Mouse (Mus musculus): ENCODE data around the gene Scrn1. TPM values are rescaled to one million over a fixed set of nuclear protein-coding genes. Genes with fewer than 3 reads are reported as not detected.

Scrn1 gene
- polyA plus RNA-seq, 1 experiment, result 13.5 TPM

DNA sequence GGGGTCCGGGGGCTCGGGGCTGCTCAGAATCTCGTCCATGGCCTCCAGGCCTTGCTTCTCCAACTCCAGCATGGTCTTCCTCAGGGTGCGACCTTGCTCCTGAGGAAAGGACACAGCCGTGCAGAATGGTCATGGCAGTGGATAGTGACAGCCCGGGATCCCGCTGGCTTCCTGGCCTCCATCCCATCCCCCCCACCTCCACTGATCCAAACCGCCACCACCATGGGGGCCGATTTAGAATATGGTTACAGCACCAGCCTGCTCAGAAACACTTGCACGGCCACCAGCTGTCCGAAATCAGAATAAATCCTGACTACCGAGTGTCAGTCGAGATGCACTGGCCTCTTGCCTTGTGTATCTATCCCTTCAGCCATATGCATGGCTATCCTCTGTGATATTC is 57.0 kb downstream of the Scrn1 start:
- Histone ChIP-seq H3K4me3 (replicated peaks) (no peak overlapping the region), H3K36me3 (replicated peaks; ENCODE audit: low read length) (no peaks in the 10 kb centered on the region), H3K4me1 (no peaks in the 10 kb centered on the region), H3K27me3 (replicated peaks) (peaks cover 46% of the 10 kb centered on the region), H3K9me3 (no peaks in the 10 kb centered on the region)
- TF ChIP-seq FLI1 (IDR thresholded peaks at IDR 0.05; ENCODE audit: low read length), result no peak
- TF ChIP-seq GATA1 (IDR thresholded peaks at IDR 0.05; ENCODE audit: borderline replicate concordance, low read length), result no peak

DNA sequence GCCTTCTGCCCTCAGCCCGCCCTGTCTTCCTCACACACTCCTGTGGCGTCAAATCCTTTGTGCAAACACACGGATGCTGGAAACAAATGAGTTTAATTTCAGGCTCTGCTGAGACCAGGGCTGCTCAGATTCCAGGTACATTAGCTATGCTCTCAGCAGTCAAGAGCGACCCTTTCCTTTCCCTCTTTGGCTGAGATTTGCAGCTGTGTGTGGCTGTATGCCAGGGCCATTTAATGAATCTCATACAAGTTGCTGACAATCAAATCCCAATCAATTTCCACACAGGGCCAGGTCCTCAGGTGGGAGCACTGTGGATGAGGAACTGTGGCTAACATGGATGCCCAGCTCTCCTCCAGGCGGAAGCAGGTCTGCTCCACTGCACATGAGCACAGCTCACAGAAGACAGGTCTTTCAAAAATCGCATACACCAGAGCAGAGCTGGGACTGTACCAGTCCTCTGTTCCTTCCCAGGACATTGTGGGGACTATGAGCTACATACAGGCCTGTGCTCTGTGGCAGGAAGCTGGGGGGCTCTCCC is 58.0 kb downstream of the Scrn1 start:
- Histone ChIP-seq H3K27me3 (replicated peaks) (peaks cover 44% of the 10 kb centered on the region), H3K4me1 (no peaks in the 10 kb centered on the region), H3K4me3 (replicated peaks) (no peak overlapping the region), H3K36me3 (replicated peaks; ENCODE audit: low read length) (no peaks in the 10 kb centered on the region), H3K9me3 (no peaks in the 10 kb centered on the region)
- no peak for TF ChIP-seq GATA1 (IDR thresholded peaks at IDR 0.05; ENCODE audit: borderline replicate concordance, low read length)
- TF ChIP-seq FLI1 (IDR thresholded peaks at IDR 0.05; ENCODE audit: low read length), result no peak

DNA sequence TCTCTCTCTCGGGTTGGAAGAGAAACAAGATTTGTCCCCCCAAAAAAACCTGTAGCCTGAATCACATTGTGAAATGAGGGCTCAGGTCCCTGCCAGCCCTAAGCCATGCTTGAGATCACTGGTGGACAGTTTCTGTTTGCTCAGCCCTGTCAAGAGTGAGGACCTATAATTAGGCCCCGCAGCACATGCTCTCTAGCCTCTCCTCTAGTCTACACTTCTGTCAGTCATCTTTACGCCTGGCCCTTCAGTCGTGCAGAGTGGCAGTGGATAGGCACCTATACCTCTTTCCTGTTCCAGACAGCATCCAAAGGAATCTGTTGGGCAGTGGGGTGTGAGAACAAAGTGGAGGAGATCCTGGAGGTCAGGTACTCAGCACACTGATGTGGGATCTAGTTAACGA is 58.5 kb downstream of the Scrn1 start:
- TF ChIP-seq FLI1 (IDR thresholded peaks at IDR 0.05; ENCODE audit: low read length), result no peak
- no peak for TF ChIP-seq GATA1 (IDR thresholded peaks at IDR 0.05; ENCODE audit: borderline replicate concordance, low read length)
- no peaks in the 10 kb centered on the region for H3K4me1 ChIP-seq
- no peaks in the 10 kb centered on the region for H3K9me3 ChIP-seq
- H3K27me3 ChIP-seq (replicated peaks), result peaks cover 46% of the 10 kb centered on the region
- no peaks in the 10 kb centered on the region for H3K36me3 ChIP-seq (replicated peaks; ENCODE audit: low read length)
- H3K4me3 ChIP-seq (replicated peaks), result no peak overlapping the region

DNA sequence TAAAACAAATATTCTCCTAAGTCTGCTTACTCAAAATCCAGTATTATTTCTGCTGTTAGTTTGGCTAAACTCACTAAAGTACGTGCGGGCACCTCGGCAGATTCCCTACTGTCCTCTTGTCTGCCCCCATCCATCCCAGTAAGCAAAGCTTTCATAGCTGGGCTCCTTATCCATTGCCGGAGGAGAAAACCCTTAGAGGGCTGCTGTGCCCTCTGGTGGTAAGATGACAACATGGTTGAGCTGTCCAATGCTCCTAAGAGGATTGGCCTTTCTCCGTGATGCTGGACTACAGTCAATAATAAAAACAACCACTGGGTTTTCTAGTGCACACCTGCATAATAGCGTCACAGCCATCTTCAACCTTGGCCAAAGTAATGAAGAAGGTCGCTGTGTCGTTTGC is 59.3 kb downstream of the Scrn1 start:
- no peaks in the 10 kb centered on the region for H3K36me3 ChIP-seq (replicated peaks; ENCODE audit: low read length)
- no peaks in the 10 kb centered on the region for H3K4me1 ChIP-seq
- no peak for TF ChIP-seq FLI1 (IDR thresholded peaks at IDR 0.05; ENCODE audit: low read length)
- no peak for TF ChIP-seq GATA1 (IDR thresholded peaks at IDR 0.05; ENCODE audit: borderline replicate concordance, low read length)
- H3K4me3 ChIP-seq (replicated peaks), result no peak overlapping the region
- peaks cover 49% of the 10 kb centered on the region for H3K27me3 ChIP-seq (replicated peaks)
- no peaks in the 10 kb centered on the region for H3K9me3 ChIP-seq

- Histone ChIP-seq H3K27me3 (replicated peaks) (peaks cover 52% of the 10 kb centered on the region), H3K9me3 (no peaks in the 10 kb centered on the region), H3K4me3 (replicated peaks) (no peak overlapping the region), H3K4me1 (no peaks in the 10 kb centered on the region), H3K36me3 (replicated peaks; ENCODE audit: low read length) (no peaks in the 10 kb centered on the region)
- TF ChIP-seq FLI1 (IDR thresholded peaks at IDR 0.05; ENCODE audit: low read length), result no peak
- TF ChIP-seq GATA1 (IDR thresholded peaks at IDR 0.05; ENCODE audit: borderline replicate concordance, low read length), result no peak
These were observed 60.0 kb downstream of the Scrn1 start for GRCm38 (mm10) chr6:54506318-54506717.

GRCm38 (mm10) chr6:54502661-54503115 is 63.6 kb downstream of the Scrn1 start:
- TF ChIP-seq GATA1 (IDR thresholded peaks at IDR 0.05; ENCODE audit: borderline replicate concordance, low read length) (no peak), FLI1 (IDR thresholded peaks at IDR 0.05; ENCODE audit: low read length) (no peak)
- Histone ChIP-seq H3K4me3 (replicated peaks) (no peak overlapping the region), H3K36me3 (replicated peaks; ENCODE audit: low read length) (no peaks in the 10 kb centered on the region), H3K4me1 (no peaks in the 10 kb centered on the region), H3K27me3 (replicated peaks) (peaks cover 39% of the 10 kb centered on the region), H3K9me3 (peaks cover 9% of the 10 kb centered on the region)

DNA sequence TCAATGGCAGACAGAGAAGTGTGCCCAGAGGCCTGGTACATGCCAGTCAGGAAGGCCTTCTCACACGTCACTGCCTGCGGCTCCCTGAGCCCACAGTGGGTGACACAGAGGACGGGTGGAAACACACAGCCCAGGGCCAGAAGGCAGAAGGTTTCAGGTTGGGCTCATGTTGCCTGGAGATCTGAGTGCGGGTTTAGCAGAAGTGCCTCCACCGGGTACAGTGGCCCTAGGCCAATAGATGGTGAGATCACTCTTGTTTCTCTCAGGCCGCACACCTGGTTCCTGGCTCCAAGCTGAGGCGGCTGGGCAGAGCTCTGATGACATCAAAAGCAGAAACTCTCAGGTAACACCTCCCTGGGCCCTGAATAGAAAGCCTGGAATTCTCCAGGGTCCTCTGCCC is 70.1 kb downstream of the Scrn1 start:
- H3K9me3 ChIP-seq, result peaks cover 9% of the 10 kb centered on the region
- TF ChIP-seq FLI1 (IDR thresholded peaks at IDR 0.05; ENCODE audit: low read length) (no peak), GATA1 (IDR thresholded peaks at IDR 0.05; ENCODE audit: borderline replicate concordance, low read length) (no peak)
- H3K4me1 ChIP-seq, result no peaks in the 10 kb centered on the region
- no peaks in the 10 kb centered on the region for H3K36me3 ChIP-seq (replicated peaks; ENCODE audit: low read length)
- H3K27me3 ChIP-seq (replicated peaks), result peaks cover 32% of the 10 kb centered on the region
- no peak overlapping the region for H3K4me3 ChIP-seq (replicated peaks)

DNA sequence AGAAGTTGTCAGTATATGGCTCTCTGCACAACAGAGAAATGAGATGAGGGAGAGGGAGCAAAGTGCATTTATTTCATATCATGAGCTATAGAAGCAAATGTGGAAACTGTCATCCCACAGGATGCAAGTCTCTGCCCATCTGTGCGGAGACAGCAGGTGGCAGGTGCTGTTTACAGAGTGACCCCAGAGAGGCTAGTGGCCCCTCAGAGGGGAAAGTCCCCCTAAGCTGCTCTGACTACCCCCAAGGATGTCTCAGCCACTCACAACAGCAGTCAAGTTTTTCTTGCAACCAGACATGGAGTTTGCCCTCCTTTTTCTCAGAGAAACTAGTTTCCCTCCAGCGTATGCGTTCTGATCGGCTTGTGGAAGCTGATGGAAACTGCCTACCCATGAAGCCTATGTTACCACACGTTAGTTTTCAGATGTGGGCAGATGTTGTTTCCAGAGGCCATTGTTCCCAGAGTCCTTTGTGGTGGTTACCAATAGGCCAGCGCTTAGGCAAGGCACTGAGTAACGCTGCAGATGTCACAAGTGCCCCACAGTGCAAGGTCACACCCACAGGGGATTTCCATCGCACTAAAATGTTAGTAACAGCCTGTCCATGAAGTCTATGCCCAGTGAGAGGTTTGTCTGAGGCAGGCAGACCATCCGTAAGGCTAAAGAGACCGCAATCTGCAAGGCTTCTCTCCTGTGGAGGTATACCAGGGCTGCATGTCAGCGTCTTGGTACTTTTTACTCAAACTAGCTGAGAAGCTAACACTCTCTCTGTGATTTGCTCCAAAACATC is 71.5 kb downstream of the Scrn1 start:
- peaks cover 37% of the 10 kb centered on the region for H3K27me3 ChIP-seq (replicated peaks)
- no peaks in the 10 kb centered on the region for H3K36me3 ChIP-seq (replicated peaks; ENCODE audit: low read length)
- no peak for TF ChIP-seq FLI1 (IDR thresholded peaks at IDR 0.05; ENCODE audit: low read length)
- TF ChIP-seq GATA1 (IDR thresholded peaks at IDR 0.05; ENCODE audit: borderline replicate concordance, low read length), result no peak
- H3K4me1 ChIP-seq, result no peaks in the 10 kb centered on the region
- peaks cover 2% of the 10 kb centered on the region for H3K9me3 ChIP-seq
- no peak overlapping the region for H3K4me3 ChIP-seq (replicated peaks)

DNA sequence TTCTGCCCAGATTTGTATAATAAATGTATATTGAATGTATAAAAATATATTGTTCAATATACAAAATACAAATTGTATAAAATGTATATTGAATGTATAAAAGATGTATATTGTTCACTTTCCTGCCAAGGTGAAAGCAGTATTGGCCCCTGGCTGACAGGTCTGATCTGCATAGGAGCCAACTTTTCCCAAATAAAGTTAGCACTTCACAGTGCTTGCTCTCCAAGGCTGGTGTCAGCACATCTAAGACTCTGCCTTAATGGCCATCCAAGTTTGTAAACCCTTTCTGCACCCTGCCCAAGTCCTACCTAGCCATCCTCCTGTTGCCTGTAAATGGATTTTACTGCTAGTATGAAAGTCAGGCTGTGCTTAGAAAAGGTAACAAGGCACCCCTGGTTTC is 72.2 kb downstream of the Scrn1 start:
- no peak overlapping the region for H3K4me3 ChIP-seq (replicated peaks)
- peaks cover 43% of the 10 kb centered on the region for H3K27me3 ChIP-seq (replicated peaks)
- H3K36me3 ChIP-seq (replicated peaks; ENCODE audit: low read length), result no peaks in the 10 kb centered on the region
- TF ChIP-seq GATA1 (IDR thresholded peaks at IDR 0.05; ENCODE audit: borderline replicate concordance, low read length) (no peak), FLI1 (IDR thresholded peaks at IDR 0.05; ENCODE audit: low read length) (no peak)
- H3K9me3 ChIP-seq, result no peaks in the 10 kb centered on the region
- no peaks in the 10 kb centered on the region for H3K4me1 ChIP-seq

DNA sequence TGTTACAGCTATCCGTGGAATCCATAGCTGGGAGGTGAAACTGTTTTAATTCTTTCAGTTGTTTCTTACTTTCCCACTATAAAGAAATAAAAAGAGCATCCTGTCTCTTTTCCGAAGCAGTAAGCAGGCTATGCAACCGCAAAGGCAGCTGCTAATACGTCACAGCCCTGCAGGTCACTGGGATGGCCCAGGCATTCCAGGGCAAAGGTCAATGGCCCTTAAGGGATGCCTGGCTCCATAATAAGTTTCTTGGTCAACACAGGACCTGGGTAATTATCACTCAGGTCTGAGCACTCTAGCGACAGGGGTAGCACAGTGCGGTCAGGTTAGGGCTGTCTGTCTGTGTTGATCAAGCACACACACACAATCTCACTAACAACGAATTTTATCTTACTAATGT is 75.2 kb downstream of the Scrn1 start:
- H3K36me3 ChIP-seq (replicated peaks; ENCODE audit: low read length), result no peaks in the 10 kb centered on the region
- H3K4me3 ChIP-seq (replicated peaks), result no peak overlapping the region
- peaks cover 63% of the 10 kb centered on the region for H3K27me3 ChIP-seq (replicated peaks)
- no peaks in the 10 kb centered on the region for H3K4me1 ChIP-seq
- TF ChIP-seq GATA1 (IDR thresholded peaks at IDR 0.05; ENCODE audit: borderline replicate concordance, low read length) (no peak), FLI1 (IDR thresholded peaks at IDR 0.05; ENCODE audit: low read length) (no peak)
- no peaks in the 10 kb centered on the region for H3K9me3 ChIP-seq

Measured in megakaryocyte, embryonic 14.5 days (primary cell).